Mouse (Mus musculus) heart, postnatal 36 days (tissue): Measurements from ENCODE around the gene I0C0044D17Rik. TPM values are rescaled to one million over a fixed set of nuclear protein-coding genes. Genes with fewer than 3 reads are reported as not detected.
A peak's percentile ranks its signal among the peaks of the same experiment; 100 is the strongest.

Experiments
- DNase-seq, 2 experiments: peaks; one replicate each; pipeline ENCODE4 v3.0.0; 2021 to 2022
- intact Hi-C: fragments of 180-260 bp; cut with DNase I; formaldehyde crosslinking; loops from one replicate; pipeline ENCODE4 v1.15.1; 2025
- total RNA-seq, 2 experiments: library from RNA; stranded (reverse); gene quantifications; 2 replicates each; pipeline ENCODE4 v1.2.3; 2021

Gene I0C0044D17Rik
- total RNA-seq, 2 experiments from 2014 or later, result not detected

DNA sequence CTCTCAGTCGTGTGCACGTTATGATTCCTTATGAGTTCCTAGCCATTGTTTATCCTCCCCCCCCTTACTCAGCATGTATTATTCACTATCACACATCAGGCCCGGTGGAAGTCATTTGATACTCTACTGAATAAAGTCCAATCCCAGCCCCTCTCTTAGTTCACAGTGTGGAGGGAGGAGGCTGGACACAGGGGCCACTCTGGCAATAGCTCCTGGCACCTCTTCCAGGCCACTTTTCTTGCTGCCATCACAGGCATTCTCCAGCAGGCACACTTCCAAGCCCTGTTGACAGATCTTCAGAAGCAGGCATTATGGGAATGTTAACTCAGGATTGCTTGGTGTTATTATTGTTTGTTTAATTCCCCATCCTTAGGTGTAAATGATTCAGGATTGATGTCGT lies 11.1 kb upstream of the I0C0044D17Rik start:
- intact Hi-C loops, result no loop called here
- DNase-seq, result no peak

DNA sequence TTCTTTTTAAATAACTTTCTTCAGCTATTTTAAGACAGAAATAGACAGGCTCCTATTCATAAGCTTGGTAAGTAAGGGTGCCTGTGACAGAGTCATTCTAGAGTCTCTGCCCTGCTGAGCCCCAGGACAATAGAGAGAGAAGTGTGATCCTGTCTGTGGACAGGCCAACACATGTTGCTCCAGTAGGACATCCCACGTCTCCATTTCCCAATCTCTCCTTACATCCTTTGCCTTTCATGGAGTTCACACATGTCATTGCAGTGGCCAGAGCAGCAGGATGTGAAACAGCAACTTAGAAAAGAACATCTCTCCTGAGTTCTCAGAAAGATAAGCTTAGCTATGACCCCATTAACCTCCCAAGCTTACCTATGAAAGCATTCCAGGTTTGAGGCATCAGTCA lies 8.1 kb upstream of the I0C0044D17Rik start:
- no peak for DNase-seq
- intact Hi-C loops, result no loop called here

DNA sequence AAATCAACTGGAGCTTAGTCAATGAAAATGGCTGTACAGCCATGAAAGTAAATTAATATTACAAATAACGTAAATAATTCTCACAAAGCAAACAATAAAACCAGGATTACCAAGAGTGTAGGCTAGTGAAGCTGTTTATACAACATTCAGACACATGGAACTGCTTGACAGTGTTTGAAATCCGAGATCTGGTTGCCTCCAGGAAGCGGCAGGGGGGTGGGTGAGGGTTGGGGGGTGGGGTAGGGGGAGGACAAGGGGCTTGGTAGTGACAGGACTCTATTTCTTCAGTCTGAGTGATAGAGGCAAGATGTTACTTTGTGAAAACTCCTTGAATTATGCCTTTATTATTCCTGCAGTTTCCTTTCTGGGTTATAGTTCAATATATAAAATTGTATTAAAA lies 3.1 kb upstream of the I0C0044D17Rik start:
- intact Hi-C loops, result no loop called here
- no peak for DNase-seq

DNA sequence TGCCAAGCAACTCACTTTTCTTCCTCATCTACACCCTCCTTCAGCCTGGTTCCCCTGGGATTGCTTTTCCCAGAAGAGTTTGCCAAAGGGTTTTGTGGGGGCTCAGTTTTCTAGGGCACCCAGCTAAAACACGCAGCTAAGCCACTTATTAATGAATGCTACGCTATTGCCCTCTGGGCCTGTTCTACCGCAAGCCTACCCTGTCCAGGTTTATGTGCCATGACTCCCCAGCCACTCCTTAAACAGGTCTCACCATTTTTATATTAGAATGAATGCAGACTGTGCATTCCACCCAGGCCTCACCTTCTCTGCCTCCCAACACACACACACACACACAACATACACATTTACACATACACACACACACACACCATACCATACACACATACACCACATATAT lies 593 bp downstream of the I0C0044D17Rik start:
- intact Hi-C loops, result no loop called here

DNA sequence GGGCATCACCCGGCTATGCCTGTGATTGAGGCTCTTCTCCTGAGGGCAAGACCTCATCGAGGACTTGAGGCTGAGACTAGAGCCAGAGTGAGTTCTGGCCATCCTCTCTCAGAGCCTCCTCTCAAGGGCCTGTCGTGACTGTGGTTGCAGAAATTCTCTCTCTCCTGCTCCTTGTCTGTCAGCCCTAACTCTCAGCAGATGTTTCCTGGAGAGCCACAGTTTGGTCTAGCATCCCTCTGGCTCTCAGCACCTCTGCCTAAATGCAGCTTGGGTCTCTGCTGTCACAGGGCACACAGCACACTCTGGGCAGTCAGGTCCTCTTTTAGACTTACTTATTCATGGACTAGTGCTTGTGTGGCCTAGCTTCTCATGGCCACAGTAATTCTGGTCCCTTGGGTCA lies 1.2 kb downstream of the I0C0044D17Rik start:
- DNase-seq, result no peak
- intact Hi-C loops, result no loop called here

More for the DNA sequence above, 593 bp downstream of the I0C0044D17Rik start:
- no peak for DNase-seq

DNA sequence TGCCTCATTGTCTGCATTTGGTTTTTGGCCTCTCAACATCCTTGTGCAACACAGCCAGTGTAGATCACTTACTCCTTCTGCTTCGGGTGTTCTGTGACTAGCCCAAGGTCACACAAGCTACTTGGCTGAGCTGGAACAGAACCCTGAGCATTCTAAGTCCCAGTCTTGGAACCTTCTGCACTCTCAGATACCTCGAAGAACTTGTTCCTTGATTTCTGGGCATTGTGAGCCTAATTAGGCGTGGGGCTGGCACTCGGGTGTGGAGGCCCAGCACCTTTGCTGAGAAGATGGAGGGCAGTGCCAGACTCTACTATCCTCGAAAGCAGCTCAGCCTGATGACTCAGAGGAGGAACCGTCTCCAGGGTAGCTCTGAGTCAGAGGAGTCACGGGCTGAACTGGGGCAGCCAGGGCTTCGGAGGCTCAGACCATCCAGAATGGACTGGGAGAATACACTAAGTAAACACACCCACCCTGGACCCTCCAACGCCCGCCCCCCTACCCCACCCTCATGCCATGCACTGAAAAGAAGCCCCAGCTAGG lies 4.4 kb downstream of the I0C0044D17Rik start:
- DNase-seq, result no peak
- intact Hi-C loops, result loop anchor here (5.0 kb wide), 1 partner anchor 57 kb away; no protein-coding TSS in a partner anchor

DNA sequence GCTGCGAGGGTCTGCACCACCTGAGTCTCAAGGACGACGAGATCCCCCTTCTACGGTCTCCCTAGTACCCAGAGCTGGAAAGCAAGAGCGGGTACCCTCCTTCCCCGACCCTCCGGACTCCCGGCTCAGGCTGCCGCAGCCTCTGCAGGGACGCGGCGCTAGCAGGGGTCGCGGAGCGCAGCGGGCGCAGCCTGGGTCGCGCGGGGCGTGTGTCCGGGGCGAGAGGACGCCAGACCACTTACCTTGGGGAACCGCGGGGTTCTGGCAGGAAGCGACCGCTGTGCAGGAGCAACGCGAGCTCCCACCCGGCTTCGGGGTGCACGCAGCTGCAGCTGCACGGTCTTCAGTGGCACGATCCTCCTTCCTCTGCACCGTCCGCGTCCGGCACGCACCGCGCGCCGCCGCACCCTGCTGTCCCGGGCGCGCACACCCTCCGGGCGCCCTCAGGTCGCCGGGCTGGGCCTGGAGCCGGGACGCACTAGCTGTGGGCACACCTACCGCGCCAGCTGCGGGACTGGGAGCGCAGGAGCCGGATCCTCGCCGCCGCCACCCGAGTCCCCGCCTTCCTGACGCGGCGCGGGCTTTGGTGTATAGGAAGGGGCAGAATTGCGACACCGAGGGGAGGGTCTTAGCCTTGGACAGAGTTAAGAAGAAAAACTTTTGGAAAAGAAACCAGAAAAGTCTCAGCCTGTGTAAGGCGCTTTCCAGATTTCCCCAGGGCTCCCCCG lies 6.3 kb downstream of the I0C0044D17Rik start, which contains the start of gene Kank4:
Gene Kank4 (minus strand): TSS at position 354 of the 728 bp plus-strand sequence.
- intact Hi-C loops, result loop anchor here (5.0 kb wide), 1 partner anchor 55 kb away; no protein-coding TSS in a partner anchor
- DNase-seq, result peak; percentile 34 to 39

DNA sequence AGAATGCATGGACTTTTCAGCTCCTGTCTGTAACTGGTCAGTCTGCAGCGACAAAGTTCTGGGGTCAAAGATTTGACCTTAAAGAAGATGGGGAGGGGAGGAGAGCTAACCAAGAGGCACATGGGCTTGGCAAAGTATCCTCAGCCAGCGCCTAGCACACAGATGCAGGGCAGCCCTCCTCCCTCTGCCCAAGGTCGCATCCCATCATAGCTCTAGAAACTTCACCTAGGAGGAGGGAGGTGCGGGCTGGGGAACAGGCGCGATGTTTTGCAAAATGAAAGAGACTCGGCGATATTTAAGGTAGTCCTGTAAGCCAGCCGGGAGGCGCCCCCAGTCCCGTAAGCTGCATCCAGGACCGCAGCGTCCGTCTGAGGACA lies 6.8 kb downstream of the I0C0044D17Rik start:
- intact Hi-C loops, result loop anchor here (5.0 kb wide), 1 partner anchor 54 kb away; no protein-coding TSS in a partner anchor

DNA sequence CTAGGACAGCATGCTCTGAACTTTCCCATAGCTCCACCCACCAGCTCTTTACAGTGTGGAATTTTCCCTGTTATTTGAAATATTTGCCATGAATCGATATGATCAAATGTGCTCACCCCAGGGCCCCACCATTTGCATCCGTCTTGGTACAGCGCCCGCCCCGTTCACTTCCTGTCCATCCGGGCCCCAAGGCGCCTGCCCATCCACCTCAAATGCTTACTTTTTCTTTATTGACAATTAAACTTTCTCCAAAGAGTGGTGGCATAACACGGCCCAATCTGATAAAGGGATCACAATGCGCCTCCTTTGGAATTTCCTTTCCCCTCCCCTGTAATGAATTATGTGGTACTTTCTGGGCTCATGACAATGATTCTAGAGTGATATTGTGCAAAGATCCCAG lies 17.3 kb downstream of the I0C0044D17Rik start:
- intact Hi-C loops, result no loop called here
- DNase-seq, result no peak

More for the DNA sequence above, 6.8 kb downstream of the I0C0044D17Rik start:
- no peak for DNase-seq

DNA sequence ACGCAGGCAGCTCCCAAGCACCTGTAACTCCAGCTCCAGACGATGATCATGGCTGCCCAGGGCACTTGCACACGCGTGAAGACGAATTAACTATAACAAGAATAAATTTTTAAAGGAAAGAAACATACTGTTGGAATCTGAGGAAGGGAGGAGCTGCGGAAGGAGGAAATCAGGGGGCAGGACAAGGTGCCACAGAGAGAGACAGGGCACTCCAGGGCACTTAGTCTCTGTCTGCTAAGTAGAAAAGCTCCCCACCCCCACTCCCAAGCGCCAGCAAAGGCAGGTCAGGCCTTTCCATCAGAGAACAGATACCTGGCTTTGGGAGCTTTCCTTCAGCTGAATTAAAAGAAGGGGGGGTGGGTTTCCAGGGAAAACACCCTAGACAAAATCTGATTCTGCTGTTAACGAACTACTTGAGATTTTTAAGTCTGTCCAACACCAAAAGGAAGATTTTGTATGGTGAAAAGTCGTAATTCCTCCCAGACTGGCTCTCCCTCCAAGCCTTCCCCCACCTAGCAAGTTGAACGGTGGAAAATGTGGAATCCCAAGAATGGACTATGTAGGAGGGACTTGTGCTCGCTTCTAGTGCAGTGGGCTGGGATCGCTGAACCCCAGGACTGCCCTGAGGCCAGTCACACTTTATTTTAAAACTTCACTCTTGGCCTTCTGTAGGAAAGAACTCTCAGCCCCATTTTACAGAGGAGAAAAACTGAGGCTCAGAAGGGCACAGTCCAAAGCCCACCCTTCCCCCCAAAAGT lies 18.2 kb downstream of the I0C0044D17Rik start:
- no peak for DNase-seq
- intact Hi-C loops, result no loop called here

DNA sequence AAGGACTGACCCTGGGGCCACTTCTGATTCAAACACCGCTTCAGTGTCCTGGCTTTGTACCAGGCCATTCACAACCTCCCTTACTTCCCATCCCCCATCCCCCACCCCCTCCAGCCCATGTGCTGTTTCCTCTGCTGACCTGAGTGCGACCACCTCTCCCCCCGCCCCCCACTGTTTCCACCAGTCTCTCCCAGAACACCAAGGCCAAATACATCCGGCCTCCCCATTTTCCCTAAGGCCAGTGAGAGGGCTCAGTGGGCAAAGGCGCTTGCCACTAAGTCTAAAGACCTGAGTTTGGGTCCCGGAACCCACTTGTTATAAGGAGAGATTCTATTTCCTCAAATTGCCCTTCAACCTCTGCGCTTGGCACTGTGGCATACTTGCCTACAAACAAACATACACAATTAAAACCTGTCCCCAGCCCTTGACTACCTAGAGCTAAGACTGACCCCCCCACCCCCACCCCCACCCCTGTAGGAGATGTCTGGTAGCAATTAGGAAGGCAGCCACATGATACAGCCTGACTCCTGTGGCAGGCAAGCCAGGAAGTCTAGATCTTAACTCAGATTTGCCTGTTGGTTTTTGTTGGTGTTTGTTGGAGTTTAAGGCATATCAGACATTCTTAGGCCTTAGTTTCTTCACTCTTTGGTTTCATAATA lies 19.0 kb downstream of the I0C0044D17Rik start:
- no peak for DNase-seq
- intact Hi-C loops, result no loop called here

DNA sequence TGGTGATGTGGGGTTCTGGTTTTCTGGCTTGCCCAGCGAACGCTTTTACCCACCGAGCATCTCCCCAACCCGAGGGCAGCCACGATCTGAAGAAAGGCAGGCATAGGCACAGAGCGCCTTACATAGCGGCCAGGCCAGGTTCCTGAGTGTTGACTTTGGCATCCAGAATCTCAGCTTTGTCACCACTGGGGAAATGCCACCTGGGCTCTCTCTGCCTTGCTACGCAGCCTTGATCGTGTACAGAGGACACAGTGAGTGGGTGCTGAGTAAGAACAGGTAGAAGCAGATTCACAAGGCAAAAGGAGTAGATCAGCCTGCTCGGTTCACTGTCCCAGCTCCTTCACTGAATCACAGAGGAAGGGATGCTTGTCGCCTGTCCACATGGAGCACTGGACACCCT lies 21.9 kb downstream of the I0C0044D17Rik start:
- DNase-seq, result no peak
- intact Hi-C loops, result no loop called here

DNA sequence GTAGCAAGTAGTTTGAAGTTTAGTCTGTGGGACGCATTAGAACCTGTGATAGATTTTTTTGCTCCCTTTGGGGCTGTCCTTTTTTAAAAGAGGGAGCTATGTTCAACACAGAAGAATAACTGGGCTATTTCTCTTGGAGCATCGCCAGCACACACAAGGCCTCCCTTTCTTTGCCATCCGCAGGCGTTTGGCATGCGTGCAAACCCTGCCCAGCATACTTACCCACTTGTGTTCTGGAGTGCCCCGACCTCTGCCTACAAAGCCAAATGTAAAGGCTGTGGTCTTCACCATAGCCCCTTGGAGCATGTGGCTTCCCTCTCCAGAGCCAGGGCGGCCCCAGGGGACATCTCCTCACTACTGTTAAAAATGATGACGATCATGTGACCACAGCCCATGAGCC lies 22.8 kb downstream of the I0C0044D17Rik start:
- intact Hi-C loops, result no loop called here
- DNase-seq, result no peak

DNA sequence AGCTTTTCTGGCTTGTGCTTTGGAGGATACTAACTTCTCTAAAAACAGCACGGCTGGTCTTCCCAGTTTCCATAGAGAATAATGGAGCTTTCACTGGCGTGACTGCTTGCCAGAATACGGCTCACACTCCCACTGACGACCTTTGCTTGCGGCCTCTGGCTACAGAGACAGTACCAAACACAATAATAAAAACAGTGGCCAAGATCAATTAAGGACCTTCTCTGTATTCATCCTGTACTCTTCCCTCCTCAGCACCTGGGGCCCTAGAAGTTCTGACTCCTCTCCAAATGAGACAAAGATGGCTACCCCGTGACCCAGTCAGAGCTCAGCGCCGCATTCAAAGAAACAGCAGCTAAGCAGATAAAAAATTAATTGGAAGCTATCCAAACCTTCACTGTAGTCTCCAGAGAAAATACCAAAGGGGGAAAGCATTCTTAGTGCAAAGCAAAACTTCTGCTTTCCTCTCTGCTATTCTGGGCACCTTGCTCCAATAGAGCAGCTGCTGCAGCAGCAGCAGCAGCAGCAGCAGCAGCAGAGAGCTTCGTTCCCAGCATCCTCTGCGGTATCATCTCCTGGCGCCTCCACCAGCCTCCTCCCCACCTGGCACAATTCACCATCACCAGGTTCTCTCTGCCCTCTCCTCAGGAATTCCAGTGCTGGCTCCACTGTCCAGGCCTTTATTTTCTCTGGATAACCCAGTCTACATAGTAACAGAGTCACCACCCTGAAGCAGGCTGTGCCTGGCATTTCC lies 26.9 kb downstream of the I0C0044D17Rik start:
- DNase-seq, result peak; percentile 7 to 20
- intact Hi-C loops, result no loop called here

DNA sequence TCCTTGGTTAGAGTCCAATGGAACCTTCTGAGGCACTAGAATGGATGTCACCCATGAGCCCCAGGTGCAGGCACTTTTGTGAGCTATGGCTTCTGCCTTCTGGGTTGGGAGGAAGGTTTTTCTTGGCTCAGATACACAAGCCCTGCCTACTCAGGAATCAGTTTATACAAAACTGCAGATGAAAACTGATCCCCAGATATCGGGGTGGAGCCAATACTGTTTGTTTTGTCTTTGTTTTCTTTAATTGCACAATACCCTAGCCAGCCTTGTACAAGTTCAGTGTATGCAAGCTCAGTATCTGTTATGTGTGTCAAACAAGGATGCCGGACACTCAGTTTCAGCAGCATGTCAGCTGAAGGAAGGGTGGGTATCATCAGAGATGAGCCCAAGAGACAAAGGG lies 28.4 kb downstream of the I0C0044D17Rik start:
- DNase-seq, result no peak
- intact Hi-C loops, result no loop called here

DNA sequence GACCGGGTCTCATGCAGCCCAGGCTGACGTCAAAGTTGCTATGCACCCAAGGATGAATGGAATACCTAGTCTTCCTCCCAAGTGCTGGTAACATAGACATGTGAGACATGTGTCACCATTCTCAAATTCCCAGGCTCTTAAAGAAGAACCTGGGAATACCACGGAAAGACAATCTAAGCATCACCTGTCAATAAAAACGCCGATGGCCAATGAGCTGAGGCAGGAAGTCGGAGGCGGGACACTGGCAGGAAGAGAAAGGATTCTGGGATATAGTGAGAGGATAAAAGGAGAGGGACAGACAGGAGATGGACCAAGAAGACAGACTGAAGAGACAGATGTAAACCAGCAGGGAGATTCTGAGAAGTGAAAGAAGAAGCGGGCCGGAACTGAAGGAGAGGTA lies 30.2 kb downstream of the I0C0044D17Rik start:
- no peak for DNase-seq
- intact Hi-C loops, result no loop called here

DNA sequence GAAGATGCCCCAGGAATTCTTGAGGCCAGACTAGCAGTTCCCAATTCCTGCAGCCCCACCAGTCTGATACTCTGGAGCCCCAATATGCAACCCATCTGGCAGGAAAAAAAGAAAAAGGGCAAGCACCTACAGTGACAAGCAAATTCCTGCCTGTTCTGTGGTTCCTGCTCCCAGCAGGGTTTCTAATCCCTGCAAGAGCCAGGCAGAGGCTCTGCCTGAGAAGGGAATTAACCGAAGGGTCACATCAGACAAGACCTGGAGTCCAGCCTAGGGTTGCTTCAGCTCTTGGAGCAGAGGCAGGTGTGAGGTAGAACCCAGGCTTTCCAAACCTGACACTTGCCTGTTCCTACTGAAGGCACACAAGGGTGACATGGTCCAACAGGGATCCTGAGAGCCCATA lies 32.9 kb downstream of the I0C0044D17Rik start:
- intact Hi-C loops, result no loop called here
- DNase-seq, result no peak

DNA sequence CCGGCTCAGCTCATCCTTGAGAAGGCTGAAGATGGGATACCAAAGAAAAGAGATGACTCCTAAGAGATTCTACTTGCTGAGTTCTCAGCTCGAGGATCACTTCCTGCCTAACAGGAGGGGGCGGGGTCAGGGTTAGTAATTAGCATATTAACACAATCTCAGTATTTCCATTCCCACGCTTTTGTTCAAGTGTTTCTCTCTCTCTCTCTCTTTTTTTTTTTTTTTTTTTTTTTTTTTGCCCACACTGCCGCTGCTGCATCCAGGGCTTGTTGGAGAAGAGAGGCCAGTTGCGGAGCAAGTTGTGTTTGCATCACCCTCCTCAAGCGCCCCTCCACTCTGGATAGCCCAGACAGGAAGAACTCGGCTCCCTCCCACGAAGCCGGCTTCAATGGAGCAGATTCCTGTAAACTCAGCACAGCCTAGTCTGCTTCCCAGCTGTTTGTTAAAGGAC lies 33.8 kb downstream of the I0C0044D17Rik start:
- intact Hi-C loops, result no loop called here
- peak in 1 of 2 experiments; percentile 14 for DNase-seq

DNA sequence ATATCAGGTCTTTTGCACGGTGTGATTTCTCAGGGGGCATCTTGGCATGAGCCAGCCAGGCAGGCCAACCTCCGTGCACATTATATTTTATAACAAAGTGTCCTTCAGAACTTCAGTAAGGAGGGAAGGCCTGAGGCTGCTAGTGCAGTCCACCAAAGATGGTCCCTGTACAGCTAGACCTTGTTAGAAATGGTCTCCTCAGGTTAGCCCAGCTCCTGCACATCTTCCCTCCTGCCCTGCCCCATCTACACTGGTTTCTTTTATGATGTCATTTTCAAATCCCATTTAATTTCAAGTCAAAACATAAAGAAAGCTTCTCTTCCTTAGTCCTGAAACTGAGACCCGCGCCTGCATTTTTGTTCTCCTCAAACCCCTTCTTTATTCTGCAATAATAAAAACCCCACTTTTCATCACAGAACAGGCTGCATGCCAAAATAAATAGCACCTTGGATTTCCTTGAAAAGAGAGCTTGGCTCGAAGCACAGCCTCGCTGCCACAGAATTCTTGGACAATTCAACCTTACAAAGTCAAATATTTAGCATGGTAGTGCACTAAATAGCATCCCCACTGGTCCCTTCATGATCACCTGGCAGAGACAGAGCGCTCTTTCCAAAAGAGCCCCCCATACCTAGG lies 34.4 kb downstream of the I0C0044D17Rik start:
- intact Hi-C loops, result no loop called here
- DNase-seq, result no peak

DNA sequence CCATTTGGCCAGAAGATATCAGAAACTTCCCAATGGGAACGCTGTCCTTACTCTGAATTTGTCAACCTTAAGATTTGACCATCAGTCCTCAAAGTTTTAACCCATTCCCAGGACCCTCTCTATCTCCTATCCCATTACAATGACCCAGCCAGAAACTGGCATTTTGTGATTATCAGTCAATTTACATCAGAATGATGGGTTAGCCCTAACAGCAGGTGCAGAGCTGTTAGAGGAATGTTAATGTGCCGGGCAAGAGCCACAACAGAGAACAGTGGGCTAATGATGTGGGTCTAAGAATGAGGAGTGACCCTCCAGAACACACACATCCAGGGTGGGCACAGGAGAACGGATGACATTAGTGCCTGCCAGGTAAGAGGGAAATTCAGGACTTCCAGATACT lies 37.4 kb downstream of the I0C0044D17Rik start:
- intact Hi-C loops, result no loop called here
- DNase-seq, result no peak
